Mouse (Mus musculus) CH12.LX (cell line): ENCODE measurements around the gene Rbm18. TPM values are rescaled to one million over a fixed set of nuclear protein-coding genes. Genes with fewer than 3 reads are reported as not detected.
"Not testable (repeated sequence)": the region's sequence is repeated elsewhere in the genome, so short reads cannot be mapped to it uniquely, and the experiment has no call there.

ENCODE experiments used
- DNase-seq: peaks from one replicate; pipeline ENCODE4 v3.0.0-alpha.2; 2013; ENCODE audit errors: extremely low read depth
- H3K27ac ChIP-seq: 2 replicates; pipeline ENCODE4 v1.5.1; 2012; ENCODE audit warnings: low read depth, mild to moderate bottlenecking, control low read depth, moderate library complexity; ENCODE audit not compliant: insufficient read depth
- H3K27me3 ChIP-seq: replicated peaks from 2 replicates; pipeline ENCODE3; 2012; ENCODE audit warnings: inconsistent platforms
- H3K36me3 ChIP-seq, 2 experiments: replicated peaks in 1 of 2; 2 replicates each; pipeline versions ENCODE3 to v1.6.1; 2012; ENCODE audit warnings: inconsistent platforms in 1 of 2, low read length in 1 of 2, mild to moderate bottlenecking in 1 of 2, mixed read lengths in 1 of 2, moderate library complexity in 1 of 2; ENCODE audit not compliant: control insufficient read depth in 1 of 2, insufficient read depth in 1 of 2
- H3K4me1 ChIP-seq, 2 experiments: 2 replicates each; pipeline ENCODE4 v1.6.1; 2012; ENCODE audit warnings: inconsistent platforms in 1 of 2, moderate library complexity in 1 of 2; ENCODE audit not compliant: insufficient read depth in 2 of 2, control insufficient read depth in 1 of 2
- H3K4me2 ChIP-seq: 2 replicates; pipeline ENCODE4 v1.6.1; 2012; ENCODE audit warnings: low read depth, mild to moderate bottlenecking, control low read depth; ENCODE audit not compliant: poor library complexity, insufficient read depth, severe bottlenecking
- H3K4me3 ChIP-seq, 3 experiments: fragments of 150-350 bp in 1 of 3; sonication (generic) in 1 of 3; replicated peaks in 1 of 3; 2 replicates each; pipeline versions ENCODE3 to v1.5.1; 2011 to 2012; ENCODE audit warnings: low read depth in 2 of 3, low read length in 2 of 3, mild to moderate bottlenecking in 2 of 3, moderate library complexity in 2 of 3, control low read depth in 1 of 3, improper control_type of control experiment in 1 of 3, inconsistent platforms in 1 of 3, mixed read lengths in 1 of 3; ENCODE audit not compliant: poor library complexity in 1 of 3
- H3K79me2 ChIP-seq: replicated peaks from 2 replicates; pipeline ENCODE4 v1.6.1; 2012; ENCODE audit warnings: mild to moderate bottlenecking, moderate library complexity; ENCODE audit not compliant: control insufficient read depth, poor library complexity, insufficient read depth, severe bottlenecking; ENCODE audit errors: extremely low read depth
- H3K9ac ChIP-seq: 2 replicates; pipeline ENCODE4 v1.6.1; 2012; ENCODE audit warnings: low read depth, mild to moderate bottlenecking, control low read depth, moderate library complexity; ENCODE audit not compliant: insufficient read depth
- H3K9me3 ChIP-seq: replicated peaks from 2 replicates; pipeline ENCODE3; 2012; ENCODE audit warnings: low read length, inconsistent platforms, mixed read lengths
- BHLHE40 ChIP-seq: IDR thresholded peaks from 2 replicates; pipeline ENCODE4 v1.6.1; 2011; ENCODE audit warnings: mild to moderate bottlenecking, low read depth, low read length, improper control_type of control experiment
- CHD1 ChIP-seq: IDR thresholded peaks from 2 replicates; pipeline ENCODE4 v1.6.1; 2012; ENCODE audit warnings: low read depth, low read length, improper control_type of control experiment, inconsistent platforms
- CTCF ChIP-seq, 2 experiments: IDR thresholded peaks in 1 of 2; conservative IDR thresholded peaks in 1 of 2; 2 replicates each; pipeline ENCODE4 v1.5.1; 2011 to 2012; ENCODE audit warnings: low read depth in 2 of 2, low read length in 2 of 2, improper control_type of control experiment in 1 of 2, inconsistent platforms in 1 of 2, mild to moderate bottlenecking in 1 of 2, moderate library complexity in 1 of 2
- JUN ChIP-seq: IDR thresholded peaks from 2 replicates; pipeline ENCODE4 v1.6.1; 2011; ENCODE audit warnings: low read depth, mild to moderate bottlenecking, low read length, improper control_type of control experiment, moderate library complexity; ENCODE audit not compliant: insufficient read depth
- MAZ ChIP-seq: IDR thresholded peaks from 2 replicates; pipeline ENCODE4 v1.6.1; 2012; ENCODE audit warnings: low read depth, mild to moderate bottlenecking, inconsistent platforms, low read length, improper control_type of control experiment, moderate library complexity
- PAX5 ChIP-seq: IDR thresholded peaks from 2 replicates; pipeline ENCODE4 v1.6.1; 2012; ENCODE audit warnings: low read length, inconsistent platforms, mixed read lengths
- POLR2A ChIP-seq: IDR thresholded peaks from 2 replicates; pipeline ENCODE4 v1.6.1; 2011; ENCODE audit warnings: low read depth, mild to moderate bottlenecking, improper control_type of control experiment, low read length
- POLR2AphosphoS2 ChIP-seq: IDR thresholded peaks from 2 replicates; pipeline ENCODE4 v1.6.1; 2011; ENCODE audit warnings: low read depth, low read length, improper control_type of control experiment
- RCOR1 ChIP-seq: conservative IDR thresholded peaks from 2 replicates; pipeline ENCODE4 v1.6.1; 2012; ENCODE audit warnings: low read depth, mild to moderate bottlenecking, inconsistent platforms, low read length, improper control_type of control experiment
- TBP ChIP-seq: conservative IDR thresholded peaks from 2 replicates; pipeline ENCODE4 v1.6.1; 2011; ENCODE audit warnings: low read depth, low read length, improper control_type of control experiment
- ZC3H11A ChIP-seq: IDR thresholded peaks from 2 replicates; pipeline ENCODE4 v1.6.1; 2012; ENCODE audit warnings: low read depth, mild to moderate bottlenecking, inconsistent platforms, low read length, improper control_type of control experiment
- dilution Hi-C: fragments of 300-500 bp; cut with MboI; formaldehyde crosslinking; loops from 2 replicates; pipeline ENCODE4 v1.14.3; 2020; ENCODE audit warnings: low sequenced_read_pairs; ENCODE audit not compliant: extremely low pct_unique_long_range_greater_than_20kb, extremely low pct_ligation_motif_present
- in situ Hi-C: fragments of 300-500 bp; cut with MboI; formaldehyde crosslinking; loops from 3 replicates; pipeline ENCODE4 v1.14.3; 2019; ENCODE audit warnings: low sequenced_read_pairs, low pct_ligation_motif_present, low pct_unique_long_range_greater_than_20kb, mixed read lengths
- polyA plus RNA-seq: library from polyadenylated mRNA; unstranded; fragments of >175 nt; gene quantifications from 2 replicates; pipeline ENCODE4 v1.2.1, GENCODE M21; 2012; ENCODE audit warnings: low read depth; ENCODE audit not compliant: insufficient read length
- total RNA-seq, 2 experiments: library from RNA; depleted of rRNA; stranded (reverse); fragments of 300-350 nt in 1 of 2; fragments of >200 nt in 1 of 2; gene quantifications; 2 replicates each; pipeline ENCODE4 v1.2.3; 2012 to 2014

The Rbm18 gene
- total and polyA plus RNA-seq, 3 experiments = 12.4 to 26.3 (median 14.9) TPM

- Histone ChIP-seq H3K4me3 (no peak overlapping the region), H3K36me3 (peaks cover 35 to 81% of the 10 kb centered on the region in 2 experiments), H3K4me1 (peaks cover 0 to 5% of the 10 kb centered on the region in 2 experiments; a peak in 1 of 4 replicates), H3K79me2 (no peaks in the 10 kb centered on the region), H3K9me3 (no peaks in the 10 kb centered on the region), H3K27me3 (no peaks in the 10 kb centered on the region), H3K9ac (no peak overlapping the region), H3K4me2 (no peak overlapping the region), H3K27ac (no peak overlapping the region)
- in situ Hi-C loops = no loop called here
- DNase-seq = peak; percentile 7
- dilution Hi-C loops = no loop called here
- no peak for TF ChIP-seq POLR2AphosphoS2
These were observed 20.9 kb upstream of the Rbm18 start for GRCm38 (mm10) chr2:36157461-36157860.

- dilution Hi-C loops = not testable (repeated sequence)
These were observed 15.8 kb upstream of the Rbm18 start for GRCm38 (mm10) chr2:36152401-36152800.

GRCm38 (mm10) chr2:36148876-36149365 is 12.3 kb upstream of the Rbm18 start:
- H3K36me3 ChIP-seq = peaks cover 22 to 53% of the 10 kb centered on the region in 2 experiments

More at GRCm38 (mm10) chr2:36152401-36152800, 15.8 kb upstream of the Rbm18 start:
- H3K27me3 ChIP-seq, H3K27ac ChIP-seq, H3K4me3 ChIP-seq, H3K9ac ChIP-seq, DNase-seq, H3K9me3 ChIP-seq, H3K79me2 ChIP-seq, H3K4me2 ChIP-seq, in situ Hi-C loops: not testable (repeated sequence)
- H3K4me1 ChIP-seq = peaks cover 0 to 13% of the 10 kb centered on the region in 2 experiments; a peak in 1 of 4 replicates
- peaks cover 34 to 71% of the 10 kb centered on the region in 2 experiments for H3K36me3 ChIP-seq

GRCm38 (mm10) chr2:36139096-36139495 is 2.5 kb upstream of the Rbm18 start:
- H3K27me3 ChIP-seq = no peaks in the 10 kb centered on the region
- peaks cover 20% of the 10 kb centered on the region for H3K79me2 ChIP-seq
- H3K27ac ChIP-seq = no peak overlapping the region
- dilution Hi-C loops = no loop called here
- TF ChIP-seq PAX5 = no peak
- TF ChIP-seq MAZ = no peak
- TF ChIP-seq POLR2AphosphoS2 = no peak
- no peak for TF ChIP-seq TBP
- TF ChIP-seq POLR2A = no peak
- TF ChIP-seq JUN = no peak
- no peak for TF ChIP-seq RCOR1
- no peak for TF ChIP-seq ZC3H11A
- no peak for TF ChIP-seq CTCF (conservative IDR thresholded peaks at IDR 0.05 in 1 of 2, IDR thresholded peaks at IDR 0.05 in 1 of 2; ENCODE audit: low read depth in 2 of 2, low read length in 2 of 2)
- no peak for TF ChIP-seq BHLHE40
- peaks cover 12 to 46% of the 10 kb centered on the region in 2 experiments for H3K36me3 ChIP-seq
- no peak overlapping the region for H3K4me3 ChIP-seq
- no peaks in the 10 kb centered on the region for H3K9me3 ChIP-seq
- in situ Hi-C loops = no loop called here
- H3K4me1 ChIP-seq = peaks cover 0 to 16% of the 10 kb centered on the region in 2 experiments; a peak in 2 of 4 replicates
- no peak for DNase-seq
- H3K9ac ChIP-seq = no peak overlapping the region
- no peak overlapping the region for H3K4me2 ChIP-seq

More at GRCm38 (mm10) chr2:36148876-36149365, 12.3 kb upstream of the Rbm18 start:
- no peak for TF ChIP-seq RCOR1
- TF ChIP-seq CHD1 = no peak
- Histone ChIP-seq H3K9ac (no peak overlapping the region), H3K4me1 (peaks cover 0 to 12% of the 10 kb centered on the region in 2 experiments; a peak in 1 of 4 replicates), H3K27me3 (no peaks in the 10 kb centered on the region), H3K4me2 (no peak overlapping the region), H3K9me3 (no peaks in the 10 kb centered on the region), H3K4me3 (no peak overlapping the region), H3K79me2 (no peaks in the 10 kb centered on the region), H3K27ac (no peak overlapping the region)
- in situ Hi-C loops = no loop called here
- no peak for DNase-seq
- dilution Hi-C loops = no loop called here
